Mouse (Mus musculus) urinary bladder, postnatal 14 days (tissue): ENCODE measurements around the gene Slc38a8.
A peak's percentile ranks its signal among the peaks of the same experiment; 100 is the strongest.

ENCODE experiments used
- DNase-seq: peaks from one replicate; pipeline ENCODE4 v3.0.0; 2021; ENCODE audit warnings: low spot score

Gene Slc38a8

GRCm38 (mm10) chr8:119501598-119501997, at the start of gene Slc38a8:
Gene Slc38a8 (minus strand): TSS chr8:119501698.
- DNase-seq = no peak

- DNase-seq = no peak
Measured at GRCm38 (mm10) chr8:119548560-119549113, 47.1 kb upstream of the Slc38a8 start.

GRCm38 (mm10) chr8:119547019-119547691, 45.7 kb upstream of the Slc38a8 start:
- DNase-seq = no peak

- DNase-seq = no peak
Measured at GRCm38 (mm10) chr8:119545791-119546190, 44.3 kb upstream of the Slc38a8 start.

GRCm38 (mm10) chr8:119545180-119545579, 43.7 kb upstream of the Slc38a8 start:
- no peak for DNase-seq

GRCm38 (mm10) chr8:119544606-119545005, 43.1 kb upstream of the Slc38a8 start:
- DNase-seq = no peak

- DNase-seq = no peak
Measured at GRCm38 (mm10) chr8:119531973-119532372, 30.5 kb upstream of the Slc38a8 start.

- no peak for DNase-seq
Measured at GRCm38 (mm10) chr8:119531397-119531796, 29.9 kb upstream of the Slc38a8 start.

GRCm38 (mm10) chr8:119530937-119531336, 29.4 kb upstream of the Slc38a8 start:
- peak; percentile 30 for DNase-seq

GRCm38 (mm10) chr8:119528762-119529161, 27.3 kb upstream of the Slc38a8 start:
- no peak for DNase-seq

GRCm38 (mm10) chr8:119520102-119520501, 18.6 kb upstream of the Slc38a8 start:
- no peak for DNase-seq

- DNase-seq = no peak
Measured at GRCm38 (mm10) chr8:119516674-119517073, 15.2 kb upstream of the Slc38a8 start.

- no peak for DNase-seq
Measured at GRCm38 (mm10) chr8:119515767-119516166, 14.3 kb upstream of the Slc38a8 start.

GRCm38 (mm10) chr8:119514940-119515339, 13.4 kb upstream of the Slc38a8 start:
- no peak for DNase-seq

GRCm38 (mm10) chr8:119513405-119513804, 11.9 kb upstream of the Slc38a8 start:
- no peak for DNase-seq

GRCm38 (mm10) chr8:119511722-119512121, 10.2 kb upstream of the Slc38a8 start:
- DNase-seq = no peak

GRCm38 (mm10) chr8:119510471-119510870, 9.0 kb upstream of the Slc38a8 start:
- no peak for DNase-seq

GRCm38 (mm10) chr8:119506106-119506505, 4.6 kb upstream of the Slc38a8 start:
- DNase-seq = no peak

- no peak for DNase-seq
Measured at GRCm38 (mm10) chr8:119505488-119505887, 4.0 kb upstream of the Slc38a8 start.

GRCm38 (mm10) chr8:119503191-119503767, 1.8 kb upstream of the Slc38a8 start:
- DNase-seq = no peak

- DNase-seq = no peak
Measured at GRCm38 (mm10) chr8:119502111-119502510, 613 bp upstream of the Slc38a8 start.

- no peak for DNase-seq
Measured at GRCm38 (mm10) chr8:119499836-119500235, 1.7 kb downstream of the Slc38a8 start.

GRCm38 (mm10) chr8:119496848-119497247, 4.7 kb downstream of the Slc38a8 start:
- DNase-seq = peak; percentile 60

GRCm38 (mm10) chr8:119487093-119487492, 14.4 kb downstream of the Slc38a8 start:
- DNase-seq = no peak
